Mouse (Mus musculus) testis, adult 2 months (tissue): ENCODE data around the gene Nelfb. TPM values are rescaled to one million over a fixed set of nuclear protein-coding genes. Genes with fewer than 3 reads are reported as not detected.

ENCODE experiments used
- H3K27ac ChIP-seq: fragments of 200-500 bp; 2 replicates; pipeline ENCODE4 v1.5.1; 2012; ENCODE audit warnings: low read depth, low read length; ENCODE audit not compliant: control insufficient read depth, insufficient read depth
- H3K27me3 ChIP-seq: fragments of 200-500 bp; 2 replicates; pipeline ENCODE4 v1.6.1; 2012; ENCODE audit warnings: mild to moderate bottlenecking, low read length, moderate library complexity; ENCODE audit not compliant: control insufficient read depth, insufficient read depth
- H3K36me3 ChIP-seq: fragments of 200-500 bp; 2 replicates; pipeline ENCODE4 v1.6.1; 2012; ENCODE audit warnings: mild to moderate bottlenecking, low read length; ENCODE audit not compliant: control insufficient read depth, insufficient read depth
- H3K4me1 ChIP-seq: fragments of 200-500 bp; 2 replicates; pipeline ENCODE4 v1.6.1; 2012; ENCODE audit warnings: low read length; ENCODE audit not compliant: control insufficient read depth, insufficient read depth
- H3K4me3 ChIP-seq: fragments of 200-500 bp; 2 replicates; pipeline ENCODE4 v1.5.1; 2012; ENCODE audit warnings: low read depth, mild to moderate bottlenecking, low read length, moderate library complexity, mixed read lengths; ENCODE audit not compliant: control insufficient read depth
- CTCF ChIP-seq: fragments of 200-500 bp; IDR thresholded peaks from 2 replicates; pipeline ENCODE4 v1.5.1; 2012; ENCODE audit warnings: low read depth, mild to moderate bottlenecking, inconsistent platforms, low read length, moderate library complexity; ENCODE audit not compliant: control insufficient read depth, insufficient read depth, insufficient replicate concordance
- POLR2A ChIP-seq: fragments of 200-500 bp; IDR thresholded peaks from 2 replicates; pipeline ENCODE4 v1.6.1; 2012; ENCODE audit warnings: low read depth, mild to moderate bottlenecking, inconsistent platforms, low read length, moderate library complexity; ENCODE audit not compliant: control insufficient read depth
- polyA plus RNA-seq: library from polyadenylated mRNA; depleted of rRNA; stranded (reverse); fragments of >200 nt; gene quantifications from 2 replicates; pipeline ENCODE4 v1.2.3, GENCODE M21; 2012

The Nelfb gene
- polyA plus RNA-seq, 1 experiment = 24.9 TPM

GRCm38 (mm10) chr2:25238106-25238505 is 26.8 kb upstream of the Nelfb start:
- Histone ChIP-seq H3K36me3 (no peaks in the 10 kb centered on the region), H3K4me1 (peaks cover 23% of the 10 kb centered on the region), H3K27ac (no peak overlapping the region), H3K27me3 (no peaks in the 10 kb centered on the region), H3K4me3 (no peak overlapping the region)
- TF ChIP-seq POLR2A (no peak), CTCF (no peak)

- no peaks in the 10 kb centered on the region for H3K27me3 ChIP-seq
Observed at GRCm38 (mm10) chr2:25237522-25237921, 26.2 kb upstream of the Nelfb start.

DNA sequence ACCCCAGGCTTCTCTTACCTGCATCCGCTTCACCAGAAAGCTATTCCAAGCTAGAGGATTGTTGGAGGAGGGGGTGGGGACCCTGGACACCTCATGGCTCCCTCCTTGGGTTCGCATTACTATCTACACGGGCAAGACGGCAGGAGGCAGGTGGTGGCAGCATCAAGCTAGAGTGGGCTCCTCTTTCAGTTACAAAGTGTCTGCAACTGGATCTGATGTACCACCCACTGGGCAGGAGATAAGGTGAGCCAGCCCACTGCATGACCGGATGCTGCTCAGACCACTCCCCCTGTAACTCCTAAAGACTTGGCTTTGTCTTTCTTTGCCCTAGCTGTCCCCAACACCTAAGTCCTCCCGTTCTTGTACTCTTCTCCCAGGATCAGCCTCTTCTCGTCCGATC is 25.3 kb upstream of the Nelfb start, which contains the start of gene Rnf224:
Gene Rnf224 (minus strand): TSS at position 174 of the 400 bp plus-strand sequence.
- TF ChIP-seq POLR2A = no peak
- no peak for TF ChIP-seq CTCF

More at GRCm38 (mm10) chr2:25237522-25237921, 26.2 kb upstream of the Nelfb start:
- Histone ChIP-seq H3K36me3 (no peaks in the 10 kb centered on the region), H3K27ac (no peak overlapping the region), H3K4me1 (peaks cover 18% of the 10 kb centered on the region), H3K4me3 (no peak overlapping the region)
- no peak for TF ChIP-seq CTCF
- TF ChIP-seq POLR2A = no peak

DNA sequence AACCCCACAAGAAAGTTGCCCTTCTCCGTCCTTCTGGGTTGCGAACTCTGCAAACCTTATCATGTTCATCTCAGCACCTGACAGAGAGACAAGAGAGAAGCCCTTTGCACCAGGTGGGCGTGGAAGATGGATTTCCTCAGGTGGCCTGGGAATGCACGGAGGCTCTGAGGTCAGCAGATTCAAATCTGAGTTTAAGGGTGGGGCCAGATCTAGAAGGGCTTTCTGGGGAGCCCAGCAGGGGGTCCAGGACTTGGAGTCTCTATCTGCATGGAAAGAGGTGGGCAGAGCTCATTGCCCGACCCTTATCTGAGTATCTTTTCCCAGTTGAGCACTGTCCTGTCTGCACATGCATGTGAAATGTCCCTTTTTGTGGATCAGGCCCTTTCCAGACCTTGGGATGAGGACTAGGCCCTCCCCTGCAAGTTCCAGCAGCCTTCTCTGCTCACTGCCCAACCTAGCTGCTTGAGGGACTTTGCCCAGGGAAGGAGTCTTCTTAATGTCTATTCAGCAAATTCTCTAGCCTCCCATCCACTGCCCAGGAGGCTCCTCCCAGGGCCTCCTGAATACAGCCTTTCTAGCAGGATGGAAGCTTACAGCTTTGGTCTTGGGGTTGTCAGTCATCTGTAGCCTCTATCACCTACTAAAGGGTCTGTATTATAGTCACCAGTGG is 23.4 kb upstream of the Nelfb start:
- no peak overlapping the region for H3K27ac ChIP-seq
- H3K4me1 ChIP-seq = no peaks in the 10 kb centered on the region
- H3K36me3 ChIP-seq = no peaks in the 10 kb centered on the region
- no peaks in the 10 kb centered on the region for H3K27me3 ChIP-seq
- no peak for TF ChIP-seq CTCF
- no peak for TF ChIP-seq POLR2A
- H3K4me3 ChIP-seq = no peak overlapping the region

More for the DNA sequence above, 25.3 kb upstream of the Nelfb start, which contains the start of gene Rnf224:
- Histone ChIP-seq H3K27ac (no peak within 1 kb of the TSS), H3K27me3 (no peaks in the 10 kb centered on the region), H3K4me1 (peaks cover 14% of the 10 kb centered on the region), H3K4me3 (no peak within 1 kb of the TSS), H3K36me3 (no peaks in the 10 kb centered on the region)

GRCm38 (mm10) chr2:25234050-25234449 is 22.8 kb upstream of the Nelfb start, which contains the start of gene Slc34a3:
Slc34a3 (minus strand) TSS chr2:25234364.
- Histone ChIP-seq H3K36me3 (no peaks in the 10 kb centered on the region), H3K4me3 (no peak within 1 kb of the TSS), H3K4me1 (no peaks in the 10 kb centered on the region), H3K27me3 (no peaks in the 10 kb centered on the region), H3K27ac (no peak within 1 kb of the TSS)
- TF ChIP-seq POLR2A = no peak
- TF ChIP-seq CTCF = no peak

DNA sequence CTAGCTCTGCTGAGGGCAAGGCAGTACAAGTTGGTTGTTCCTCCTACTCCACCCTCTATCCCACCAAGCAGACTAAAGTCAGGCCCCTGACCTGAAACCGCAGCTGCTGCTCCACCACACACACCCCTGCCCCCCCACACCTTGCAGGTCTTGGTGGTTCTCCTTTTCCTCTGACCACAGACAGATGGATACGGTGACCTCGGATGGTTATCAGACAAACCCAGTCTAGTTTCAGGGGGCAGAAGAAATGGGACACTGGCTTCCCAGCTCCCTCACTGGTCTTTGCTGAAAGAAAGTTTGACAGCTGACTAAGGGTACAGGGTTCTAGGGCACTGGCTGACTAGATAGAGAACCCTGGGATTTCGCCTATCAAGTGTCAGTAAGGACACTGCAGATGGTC is 22.1 kb upstream of the Nelfb start:
- Histone ChIP-seq H3K4me1 (no peaks in the 10 kb centered on the region), H3K36me3 (no peaks in the 10 kb centered on the region), H3K27me3 (no peaks in the 10 kb centered on the region), H3K4me3 (no peak overlapping the region), H3K27ac (no peak overlapping the region)
- TF ChIP-seq CTCF = no peak
- TF ChIP-seq POLR2A = no peak

- Histone ChIP-seq H3K4me3 (no peak overlapping the region), H3K4me1 (peaks cover 2% of the 10 kb centered on the region; the same call in 1 of the 2 replicates), H3K36me3 (no peaks in the 10 kb centered on the region), H3K27ac (no peak overlapping the region), H3K27me3 (no peaks in the 10 kb centered on the region)
- no peak for TF ChIP-seq CTCF
- TF ChIP-seq POLR2A = no peak
Observed at GRCm38 (mm10) chr2:25231038-25231437, 19.7 kb upstream of the Nelfb start.
